12 mouse cellular contexts compared by ENCODE assay signal in the genomic region with DNA sequence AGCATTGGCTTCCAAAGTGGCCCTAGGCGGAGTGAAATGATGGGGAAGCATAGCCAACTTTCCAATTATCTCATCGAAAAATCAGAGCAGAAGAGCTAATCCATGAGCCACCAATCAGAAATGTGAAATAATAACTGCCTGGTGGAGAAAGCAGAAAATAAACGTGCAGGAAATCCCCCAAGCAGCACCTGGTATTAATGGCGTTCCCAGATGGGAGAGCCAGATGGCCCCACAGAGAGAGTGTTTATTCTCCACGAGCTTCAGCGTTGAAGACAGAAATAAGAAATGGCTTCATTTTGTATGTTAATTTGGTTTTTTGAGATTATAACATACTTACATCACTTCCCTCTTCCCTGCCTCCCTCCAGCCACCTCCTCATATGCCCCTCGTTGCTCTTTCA. TPM values are rescaled to one million over a fixed set of nuclear protein-coding genes. Genes with fewer than 3 reads are reported as not detected.
DNase-seq lines count a peak whose midpoint lies in the region; ATAC-seq lines count a peak whose summit lies in the region.
"Had no signal": no experiment of that assay in that cellular context is flagged by ENCODE, and none has a peak within 500 bp of the region (broad histone marks: within the 10 kb centered on the region; RNA-seq: fewer than 3 reads in every experiment).

No protein-coding gene starts in this region.

- no peak for ATAC-seq in frontal cortex, adult (ENCODE audit: low TSS enrichment)

- intact Hi-C loops in heart, postnatal 10 days (cut with DNase I) = no loop called here

- peak; percentile 32 to 39 for DNase-seq in frontal cortex, postnatal 10 days (ENCODE audit: low spot score in 2 of 2)
- DNase-seq in cerebellum, adult 9-10 months = peak; percentile 72
- DNase-seq in layer of hippocampus, adult 8-10 months (ENCODE audit: low spot score in 2 of 2) = peak; percentile 83 to 90
- peak; percentile 65 for DNase-seq in right cerebral cortex, postnatal 25 days
- no peak for DNase-seq in heart, postnatal 10 days
- no peak for DNase-seq in kidney, postnatal 25 days
- no peak for DNase-seq in retina, embryonic 14.5 days (ENCODE audit: low spot score)
- DNase-seq: adrenal gland, postnatal 10 days; gastrocnemius, postnatal 25 days; heart, postnatal 36 days; kidney, adult 18-20 months had no signal

RNA-seq across cellular contexts. Expression of gene Tgm3, which starts 13.7 kb away (rescaled TPM):
- total RNA-seq in layer of hippocampus, adult 8-10 months (2022) = under 1 TPM; 0.17 to 0.28 (median 0.21) TPM
- total RNA-seq in heart, postnatal 10 days (2021) = under 1 TPM; 0.05 TPM
- total RNA-seq: gastrocnemius, postnatal 25 days had no signal

Comparison
In these comparisons a context has a peak if more than half of its experiments do, and no peak if none do; other contexts are left out.
1. DNase-seq: peak in frontal cortex, postnatal 10 days (2 of 2), cerebellum, adult 9-10 months (single experiment), layer of hippocampus, adult 8-10 months (2 of 2) and right cerebral cortex, postnatal 25 days (single experiment); none in heart, postnatal 10 days (0 of 2), kidney, postnatal 25 days (0 of 2) and retina, embryonic 14.5 days (single experiment).